Mouse (Mus musculus): ENCODE data around the gene Olfr1500. TPM values are rescaled to one million over a fixed set of nuclear protein-coding genes. Genes with fewer than 3 reads are reported as not detected.

Gene Olfr1500
- polyA plus RNA-seq, 1 experiment from 2014 or later: not detected

DNA sequence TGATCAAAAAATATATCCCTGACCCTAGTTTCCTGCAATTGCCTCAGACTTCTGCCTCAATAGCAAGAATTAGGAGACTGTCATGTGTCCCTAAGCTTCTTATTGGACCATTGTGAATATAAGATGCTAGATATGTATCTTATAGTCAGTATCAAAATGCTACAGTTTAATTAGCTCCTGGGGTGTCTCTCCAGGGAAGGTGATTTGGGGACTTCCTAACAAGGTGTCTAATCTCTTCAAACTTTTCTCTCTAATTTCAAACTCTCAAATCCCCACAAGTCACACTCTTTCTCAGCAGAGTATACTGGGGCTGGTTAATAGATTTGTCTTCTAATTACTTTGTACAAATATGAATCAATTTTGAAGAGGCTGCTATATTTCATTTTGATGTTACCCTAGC lies 32.2 kb downstream of the Olfr1500 start, which contains the start of gene Olfr1497:
Gene Olfr1497 (minus strand): TSS at position 101 of the 400 bp plus-strand sequence.
- ATAC-seq (ENCODE audit: insufficient number of reproducible peaks, insufficient read depth, low FRiP score, low read depth): no peak
- H3K4me3 ChIP-seq (ENCODE audit: low read depth, low read length): no peak within 1 kb of the TSS
- no peak within 1 kb of the TSS for H3K27ac ChIP-seq (ENCODE audit: low read length)
- no peaks in the 10 kb centered on the region for H3K36me3 ChIP-seq (ENCODE audit: control insufficient read depth, insufficient read depth, low read length)
- no peak within 1 kb of the TSS for H3K9ac ChIP-seq (replicated peaks; ENCODE audit: low read depth, low read length)
- H3K9me3 ChIP-seq (ENCODE audit: control insufficient read depth, low read depth, low read length): no peaks in the 10 kb centered on the region
- no peaks in the 10 kb centered on the region for H3K27me3 ChIP-seq (ENCODE audit: control insufficient read depth, insufficient read depth, low read length)
- no peaks in the 10 kb centered on the region for H3K4me1 ChIP-seq (ENCODE audit: control insufficient read depth, insufficient read depth, low read length)
- H3K4me2 ChIP-seq (replicated peaks; ENCODE audit: low read depth, low read length): no peak within 1 kb of the TSS

DNA sequence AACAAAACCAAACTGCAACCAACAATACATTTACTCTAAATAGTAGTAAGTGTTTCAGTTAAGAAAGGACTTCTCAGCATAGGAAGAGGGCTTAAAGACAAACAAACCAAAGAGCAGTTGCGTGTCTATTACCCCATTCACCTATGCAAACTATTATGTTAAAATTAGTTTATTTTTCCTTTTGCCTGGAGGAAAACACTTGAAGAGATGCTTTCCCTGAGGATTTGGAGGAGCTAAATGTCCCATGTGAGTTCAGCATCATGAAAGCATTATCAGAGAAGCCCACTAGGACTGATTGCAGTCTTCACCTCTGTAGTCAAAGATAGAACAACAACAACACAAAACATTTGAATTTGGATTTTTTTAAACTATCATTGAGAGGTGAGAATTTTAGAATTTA lies 52.7 kb downstream of the Olfr1500 start, which contains the start of gene Olfr1496:
Gene Olfr1496 (plus strand): TSS at position 301 of the 400 bp plus-strand sequence.
- Histone ChIP-seq H3K4me3 (ENCODE audit: low read depth, low read length) (no peak within 1 kb of the TSS), H3K27me3 (ENCODE audit: control insufficient read depth, insufficient read depth, low read length) (no peaks in the 10 kb centered on the region), H3K36me3 (ENCODE audit: control insufficient read depth, insufficient read depth, low read length) (no peaks in the 10 kb centered on the region), H3K9me3 (ENCODE audit: control insufficient read depth, low read depth, low read length) (no peaks in the 10 kb centered on the region), H3K27ac (ENCODE audit: low read length) (no peak within 1 kb of the TSS), H3K9ac (replicated peaks; ENCODE audit: low read depth, low read length) (no peak within 1 kb of the TSS), H3K4me2 (replicated peaks; ENCODE audit: low read depth, low read length) (no peak within 1 kb of the TSS), H3K4me1 (ENCODE audit: control insufficient read depth, insufficient read depth, low read length) (no peaks in the 10 kb centered on the region)
- 78% methylated on average over 1 of the region's 1 CpGs for WGBS
- no peak for ATAC-seq (ENCODE audit: insufficient number of reproducible peaks, insufficient read depth, low FRiP score, low read depth)

Other genes with a start within 250 kb of the Olfr1500 start
- gene Olfr1484, start 247.0 kb downstream of the Olfr1500 start, polyA plus RNA-seq (2014; fragmentation: Nextera tagmentation; extraction: Ambion mirVana): not detected in 2 replicates
- not detected in 2 replicates for gene Olfr1487, start 213.1 kb downstream of the Olfr1500 start, polyA plus RNA-seq (2014; fragmentation: Nextera tagmentation; extraction: Ambion mirVana)
- not detected in 2 replicates for gene Olfr1489, start 198.9 kb downstream of the Olfr1500 start, polyA plus RNA-seq (2014; fragmentation: Nextera tagmentation; extraction: Ambion mirVana)
- not detected in 2 replicates for gene Olfr1490, start 179.4 kb downstream of the Olfr1500 start, polyA plus RNA-seq (2014; fragmentation: Nextera tagmentation; extraction: Ambion mirVana)
- not detected in 2 replicates for gene Olfr1491, start 133.2 kb downstream of the Olfr1500 start, polyA plus RNA-seq (2014; fragmentation: Nextera tagmentation; extraction: Ambion mirVana)
- gene Olfr1493-ps1, start 107.2 kb downstream of the Olfr1500 start, polyA plus RNA-seq (2014; fragmentation: Nextera tagmentation; extraction: Ambion mirVana): not detected in 2 replicates
- gene Olfr1494, start 90.8 kb downstream of the Olfr1500 start, polyA plus RNA-seq (2014; fragmentation: Nextera tagmentation; extraction: Ambion mirVana): not detected in 2 replicates
- not detected in 2 replicates for gene Olfr1495, start 65.9 kb downstream of the Olfr1500 start, polyA plus RNA-seq (2014; fragmentation: Nextera tagmentation; extraction: Ambion mirVana)
- not detected in 2 replicates for gene Olfr1496, start 52.6 kb downstream of the Olfr1500 start, polyA plus RNA-seq (2014; fragmentation: Nextera tagmentation; extraction: Ambion mirVana)
- not detected in 2 replicates for gene Olfr1497, start 32.3 kb downstream of the Olfr1500 start, polyA plus RNA-seq (2014; fragmentation: Nextera tagmentation; extraction: Ambion mirVana)
- gene Olfr1499, start 11.0 kb downstream of the Olfr1500 start, polyA plus RNA-seq (2014; fragmentation: Nextera tagmentation; extraction: Ambion mirVana): not detected in 2 replicates
- gene Olfr1501, start 20.2 kb upstream of the Olfr1500 start, polyA plus RNA-seq (2014; fragmentation: Nextera tagmentation; extraction: Ambion mirVana): not detected in 2 replicates
- not detected in 2 replicates for gene Olfr1502, start 31.3 kb upstream of the Olfr1500 start, polyA plus RNA-seq (2014; fragmentation: Nextera tagmentation; extraction: Ambion mirVana)
- gene Olfr1504, start 67.4 kb upstream of the Olfr1500 start, polyA plus RNA-seq (2014; fragmentation: Nextera tagmentation; extraction: Ambion mirVana): not detected in 2 replicates
- gene Olfr1505, start 83.0 kb upstream of the Olfr1500 start, polyA plus RNA-seq (2014; fragmentation: Nextera tagmentation; extraction: Ambion mirVana): not detected in 2 replicates

Data from stomach, embryonic 14.5 days (tissue).